Mouse (Mus musculus): ENCODE measurements around the gene Slc22a21.
"Not testable (repeated sequence)": the region's sequence is repeated elsewhere in the genome, so short reads cannot be mapped to it uniquely, and the experiment has no call there.

GRCm38 (mm10) chr11:53931944-53932318 lies 48.2 kb downstream of the Slc22a21 start:
- TF ChIP-seq EP300, CTCF (IDR thresholded peaks at IDR 0.05; ENCODE audit: low read depth): not testable (repeated sequence)
